Mouse (Mus musculus) neural tube, embryonic 12.5 days (tissue): ENCODE data around the gene Vps45. TPM values are rescaled to one million over a fixed set of nuclear protein-coding genes. Genes with fewer than 3 reads are reported as not detected.

Experiments used
- ATAC-seq: fragments of 200-750 bp; cut with Nextera tagmentation; 2 replicates; pipeline ENCODE4 v1.8.0; 2017; ENCODE audit warnings: low read depth, mild to moderate bottlenecking, moderate TSS enrichment, moderate library complexity; ENCODE audit not compliant: low FRiP score
- H3K27ac ChIP-seq: fragments of 300-500 bp; sonication (generic); 2 replicates; pipeline ENCODE4 v1.5.1; 2016
- H3K27me3 ChIP-seq: fragments of 300-500 bp; sonication (generic); replicated peaks from 2 replicates; pipeline ENCODE4 v1.6.1; 2016; ENCODE audit warnings: mild to moderate bottlenecking
- H3K36me3 ChIP-seq: fragments of 300-500 bp; sonication (generic); 2 replicates; pipeline ENCODE4 v1.6.1; 2016; ENCODE audit warnings: mild to moderate bottlenecking
- H3K4me1 ChIP-seq: fragments of 300-500 bp; sonication (generic); 2 replicates; pipeline ENCODE4 v1.6.1; 2016
- H3K4me2 ChIP-seq: fragments of 300-500 bp; sonication (generic); replicated peaks from 2 replicates; pipeline ENCODE4 v1.6.1; 2016; ENCODE audit warnings: mild to moderate bottlenecking
- H3K4me3 ChIP-seq: fragments of 300-500 bp; sonication (generic); 2 replicates; pipeline ENCODE4 v1.5.1; 2016
- H3K9ac ChIP-seq: fragments of 300-500 bp; sonication (generic); 2 replicates; pipeline ENCODE4 v1.6.1; 2016; ENCODE audit warnings: mild to moderate bottlenecking
- H3K9me3 ChIP-seq: fragments of 300-500 bp; sonication (generic); 2 replicates; pipeline ENCODE4 v1.6.1; 2016; ENCODE audit warnings: mild to moderate bottlenecking
- WGBS: fragments of 180-500 bp; shearing (Covaris S2); methylation state at CpG from one replicate; pipeline ENCODE4 v1.1.7; 2016; 5-methylcytosine and 5-hydroxymethylcytosine counted together
- polyA plus RNA-seq: library from polyadenylated mRNA; unstranded; fragments of >200 nt; fragmentation: Nextera tagmentation; extraction: Ambion mirVana; gene quantifications from 2 replicates; pipeline ENCODE4 v1.2.1, GENCODE M21; 2016

Gene Vps45
- polyA plus RNA-seq, 1 experiment from 2014 or later, result 48.3 TPM

DNA sequence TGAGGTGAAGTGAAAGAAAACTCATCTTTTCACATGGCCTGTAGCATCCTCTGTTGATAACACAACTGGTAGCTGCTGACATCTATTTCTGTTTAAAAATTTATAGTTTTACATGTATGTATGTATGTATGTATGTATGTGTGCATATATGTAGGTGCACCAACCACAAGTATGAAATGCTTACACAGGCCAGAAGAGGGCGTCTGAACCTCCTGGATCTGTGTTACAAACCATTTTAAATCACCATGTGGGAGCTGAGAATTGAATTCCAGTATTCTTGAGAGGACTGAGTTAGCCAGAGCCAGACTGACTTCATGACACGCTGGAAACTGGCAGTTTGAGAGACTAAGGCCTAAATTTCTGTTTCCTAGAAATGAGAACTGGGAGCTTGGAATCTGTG, 32.9 kb upstream of the Vps45 start:
- H3K4me1 ChIP-seq, result no peaks in the 10 kb centered on the region; the same call in 1 of the 2 replicates
- WGBS, result 69% methylated on average over 2 of the region's 2 CpGs
- no peak overlapping the region for H3K9ac ChIP-seq
- no peaks in the 10 kb centered on the region for H3K27me3 ChIP-seq
- H3K4me3 ChIP-seq, result no peak overlapping the region
- no peak overlapping the region for H3K27ac ChIP-seq
- H3K36me3 ChIP-seq, result no peaks in the 10 kb centered on the region
- H3K4me2 ChIP-seq, result no peak overlapping the region
- H3K9me3 ChIP-seq, result no peaks in the 10 kb centered on the region
- ATAC-seq, result no peak

DNA sequence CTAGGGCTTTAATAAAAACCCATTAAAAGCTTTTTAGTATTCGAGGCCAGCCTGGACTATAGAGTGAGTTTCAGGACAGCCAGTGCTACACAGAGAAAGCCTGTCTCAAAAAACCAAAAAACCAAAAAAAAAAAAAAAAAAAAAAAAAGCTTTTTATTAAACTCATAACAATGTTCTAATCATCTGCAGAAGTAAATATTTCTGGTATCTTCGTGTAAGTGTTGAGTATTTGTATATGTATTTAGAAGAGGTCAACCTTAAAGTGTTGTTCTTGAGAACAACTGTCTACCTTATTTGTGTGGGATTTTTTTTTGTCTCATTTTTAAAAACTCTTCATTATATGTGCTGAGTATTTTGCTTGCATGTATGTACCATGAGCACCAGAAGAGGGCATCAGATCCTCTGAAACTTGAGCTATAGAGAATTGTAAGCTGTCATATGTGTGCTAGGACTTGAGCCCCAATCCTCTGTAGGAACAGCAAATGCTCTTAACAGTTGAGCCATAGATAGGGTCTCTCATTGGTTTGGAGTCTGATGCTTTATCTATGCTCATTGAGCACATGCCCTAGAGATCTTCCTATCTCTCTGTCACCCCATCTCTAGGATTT, 31.7 kb upstream of the Vps45 start:
- no peak overlapping the region for H3K27ac ChIP-seq
- no peaks in the 10 kb centered on the region for H3K9me3 ChIP-seq
- no peaks in the 10 kb centered on the region for H3K27me3 ChIP-seq
- H3K4me1 ChIP-seq, result no peaks in the 10 kb centered on the region; the same call in 1 of the 2 replicates
- H3K9ac ChIP-seq, result no peak overlapping the region
- H3K4me3 ChIP-seq, result no peak overlapping the region
- no peak for ATAC-seq
- no peak overlapping the region for H3K4me2 ChIP-seq
- H3K36me3 ChIP-seq, result no peaks in the 10 kb centered on the region
- WGBS, result 65% methylated on average over 2 of the region's 2 CpGs

DNA sequence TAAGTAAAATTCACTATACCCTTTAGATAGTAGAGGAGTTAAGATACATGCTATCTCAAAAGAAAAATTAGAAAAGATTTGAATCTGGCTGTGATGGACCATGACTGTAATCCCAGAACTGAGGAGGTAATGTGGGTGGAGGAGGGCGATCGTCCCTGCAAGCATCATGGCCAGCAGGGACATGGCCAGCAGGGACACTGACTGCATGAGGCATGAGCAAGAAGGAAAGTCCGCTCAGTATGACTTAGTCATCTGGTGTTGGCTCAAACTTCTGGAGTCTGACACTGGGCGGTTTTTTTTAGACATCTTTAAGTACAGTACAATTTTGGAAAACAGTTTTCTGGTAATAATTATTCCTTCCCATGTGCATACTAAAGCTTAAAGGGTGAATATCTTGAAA, 29.5 kb upstream of the Vps45 start:
- H3K9me3 ChIP-seq, result no peaks in the 10 kb centered on the region
- 83% methylated on average over 4 of the region's 4 CpGs for WGBS
- no peaks in the 10 kb centered on the region for H3K36me3 ChIP-seq
- no peak for ATAC-seq
- H3K4me2 ChIP-seq, result no peak overlapping the region
- no peaks in the 10 kb centered on the region for H3K4me1 ChIP-seq
- no peak overlapping the region for H3K27ac ChIP-seq
- H3K9ac ChIP-seq, result no peak overlapping the region
- no peak overlapping the region for H3K4me3 ChIP-seq
- H3K27me3 ChIP-seq, result no peaks in the 10 kb centered on the region

DNA sequence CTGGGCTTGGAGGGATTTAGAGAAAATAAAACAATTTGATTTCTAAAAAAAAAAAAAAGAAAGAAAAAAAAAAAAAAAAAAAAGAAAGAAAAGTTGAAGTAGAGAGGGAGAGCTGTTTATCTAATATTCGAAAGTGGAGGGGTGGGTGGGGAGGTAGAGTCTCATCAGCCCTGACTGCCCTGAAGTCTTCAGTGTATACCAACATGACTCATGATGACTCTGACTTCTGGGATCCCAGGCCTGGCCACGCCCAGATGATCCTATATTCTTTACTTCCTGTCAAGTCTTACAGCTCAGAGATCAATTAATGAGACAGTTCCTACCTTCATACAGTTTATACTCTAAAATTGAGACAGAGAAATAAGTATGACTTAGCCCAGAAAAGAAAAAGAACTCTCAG, 29.0 kb upstream of the Vps45 start:
- Histone ChIP-seq H3K27me3 (no peaks in the 10 kb centered on the region), H3K27ac (no peak overlapping the region), H3K9me3 (no peaks in the 10 kb centered on the region), H3K36me3 (no peaks in the 10 kb centered on the region), H3K4me1 (no peaks in the 10 kb centered on the region), H3K4me3 (no peak overlapping the region), H3K4me2 (no peak overlapping the region), H3K9ac (no peak overlapping the region)
- no peak for ATAC-seq
- WGBS, result 72% methylated on average over 2 of the region's 2 CpGs

DNA sequence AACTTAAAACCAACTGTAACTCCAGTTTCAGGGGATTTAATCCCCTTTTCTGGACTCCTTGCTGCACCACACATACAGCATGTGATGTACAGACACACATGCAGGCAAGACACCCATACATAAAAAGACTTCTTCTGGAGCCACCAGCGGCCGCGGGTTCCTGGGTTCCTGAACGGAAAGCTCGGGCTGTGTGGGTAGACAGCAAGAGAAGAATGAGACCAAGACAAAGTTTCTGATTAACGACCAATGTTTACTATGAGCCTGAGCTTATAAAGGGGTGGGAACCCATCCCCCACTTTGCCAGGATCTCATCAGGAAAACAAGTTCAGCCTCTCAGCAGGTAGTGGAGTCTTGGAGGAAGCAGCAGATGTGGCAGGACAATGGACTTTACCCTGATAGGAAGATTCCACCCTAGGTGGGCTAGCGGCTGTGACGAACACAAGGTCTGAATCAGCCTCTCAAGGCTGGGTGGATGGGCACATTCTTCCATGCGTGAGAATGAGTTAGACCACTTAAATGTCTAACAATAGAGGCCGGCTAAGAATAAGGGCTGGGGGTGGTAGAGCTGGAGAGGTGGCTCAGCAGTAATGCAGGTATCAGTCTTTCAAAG, 26.0 kb upstream of the Vps45 start:
- no peak for ATAC-seq
- Histone ChIP-seq H3K9ac (no peak overlapping the region), H3K4me1 (no peaks in the 10 kb centered on the region), H3K4me2 (no peak overlapping the region), H3K9me3 (no peaks in the 10 kb centered on the region), H3K36me3 (no peaks in the 10 kb centered on the region), H3K4me3 (no peak overlapping the region), H3K27ac (no peak overlapping the region), H3K27me3 (no peaks in the 10 kb centered on the region)
- 81% methylated on average over 10 of the region's 10 CpGs for whole genome bisulfite sequencing

DNA sequence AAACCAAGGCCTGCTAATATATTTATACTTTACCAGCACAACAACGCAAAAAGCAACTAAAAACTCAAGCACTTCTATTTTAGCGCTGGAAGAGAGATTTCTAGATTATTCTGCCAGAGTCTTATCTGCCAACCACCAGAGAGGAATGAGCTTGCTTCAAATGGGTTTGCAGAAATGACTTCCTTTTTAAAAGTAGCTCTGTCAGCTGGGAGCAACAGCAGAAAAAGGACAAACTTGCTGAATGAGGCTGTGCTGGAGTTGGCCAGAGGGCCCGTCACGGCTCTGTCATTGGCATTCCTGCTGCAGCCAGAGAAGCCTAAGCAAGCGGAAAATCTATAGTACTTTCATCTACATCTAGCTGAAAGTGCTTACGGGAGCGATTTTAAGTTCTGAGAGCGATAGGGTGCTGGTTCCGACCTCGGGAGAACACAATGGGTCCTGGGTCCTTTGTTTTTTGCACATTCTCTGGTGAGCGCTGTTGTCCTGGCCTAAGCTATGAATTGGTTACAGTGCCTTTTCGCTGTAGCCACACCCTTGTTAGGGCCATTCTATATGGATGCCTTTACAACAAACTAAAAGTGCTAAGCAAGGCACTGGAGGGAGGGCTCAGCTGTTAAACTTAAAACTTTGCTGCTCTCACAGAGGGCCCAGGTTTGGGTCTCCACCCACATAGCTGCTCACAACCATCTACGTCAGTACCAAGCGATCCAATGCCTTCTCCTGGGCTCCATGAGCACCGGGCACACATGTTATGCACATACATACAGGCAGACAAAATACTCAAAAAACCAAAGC, 24.6 kb upstream of the Vps45 start:
- H3K27me3 ChIP-seq, result no peaks in the 10 kb centered on the region
- no peak overlapping the region for H3K4me3 ChIP-seq
- no peak overlapping the region for H3K4me2 ChIP-seq
- no peaks in the 10 kb centered on the region for H3K9me3 ChIP-seq
- no peaks in the 10 kb centered on the region for H3K36me3 ChIP-seq
- no peak overlapping the region for H3K27ac ChIP-seq
- H3K9ac ChIP-seq, result no peak overlapping the region
- H3K4me1 ChIP-seq, result no peaks in the 10 kb centered on the region
- ATAC-seq, result no peak
- WGBS, result 71% methylated on average over 15 of the region's 15 CpGs

DNA sequence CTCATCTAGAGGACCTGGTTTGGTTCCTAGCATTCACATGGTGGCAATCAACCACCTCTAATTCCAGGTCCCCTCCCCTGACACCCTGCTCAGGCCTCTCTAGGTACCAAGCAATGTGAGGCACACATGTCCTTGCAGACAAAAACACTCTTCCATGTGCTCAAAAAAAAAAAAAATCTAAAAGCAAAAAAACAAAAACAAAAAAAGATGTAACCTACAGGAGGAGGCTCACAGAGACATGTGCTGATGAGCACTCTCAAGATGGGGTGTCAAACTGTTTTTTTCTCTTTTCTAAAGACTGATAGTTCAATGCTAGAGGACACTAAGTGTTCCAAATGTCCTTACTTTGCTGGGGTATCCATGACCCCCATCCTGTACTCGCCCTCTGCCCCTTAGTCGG, 23.8 kb upstream of the Vps45 start:
- Histone ChIP-seq H3K27ac (no peak overlapping the region), H3K4me2 (no peak overlapping the region), H3K9me3 (no peaks in the 10 kb centered on the region), H3K4me1 (no peaks in the 10 kb centered on the region), H3K36me3 (no peaks in the 10 kb centered on the region), H3K27me3 (no peaks in the 10 kb centered on the region), H3K9ac (no peak overlapping the region), H3K4me3 (no peak overlapping the region)
- ATAC-seq, result no peak
- WGBS, result 88% methylated on average over 2 of the region's 2 CpGs

DNA sequence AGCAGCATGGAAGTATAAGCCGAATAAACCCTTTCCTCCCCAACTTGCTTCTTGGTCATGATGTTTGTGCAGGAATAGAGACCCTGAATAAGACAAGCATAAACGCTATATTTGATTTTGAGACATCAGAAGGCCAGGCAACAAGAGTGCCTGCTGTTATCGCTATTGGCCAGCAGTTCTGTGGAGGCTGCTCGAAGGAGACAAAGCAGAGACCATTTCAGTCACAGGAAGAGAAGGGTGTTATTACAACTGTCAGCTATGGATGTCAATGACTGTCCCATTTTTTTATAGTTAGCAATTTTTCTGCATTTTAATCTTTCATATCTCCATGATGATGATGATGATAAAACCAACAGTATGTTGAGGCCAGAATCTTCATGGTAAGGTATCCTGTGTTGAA, 23.4 kb upstream of the Vps45 start:
- no peaks in the 10 kb centered on the region for H3K36me3 ChIP-seq
- H3K4me2 ChIP-seq, result no peak overlapping the region
- H3K4me1 ChIP-seq, result no peaks in the 10 kb centered on the region
- H3K4me3 ChIP-seq, result no peak overlapping the region
- ATAC-seq, result no peak
- no peaks in the 10 kb centered on the region for H3K27me3 ChIP-seq
- H3K27ac ChIP-seq, result no peak overlapping the region
- 94% methylated on average over 4 of the region's 4 CpGs for WGBS
- H3K9ac ChIP-seq, result no peak overlapping the region
- no peaks in the 10 kb centered on the region for H3K9me3 ChIP-seq

DNA sequence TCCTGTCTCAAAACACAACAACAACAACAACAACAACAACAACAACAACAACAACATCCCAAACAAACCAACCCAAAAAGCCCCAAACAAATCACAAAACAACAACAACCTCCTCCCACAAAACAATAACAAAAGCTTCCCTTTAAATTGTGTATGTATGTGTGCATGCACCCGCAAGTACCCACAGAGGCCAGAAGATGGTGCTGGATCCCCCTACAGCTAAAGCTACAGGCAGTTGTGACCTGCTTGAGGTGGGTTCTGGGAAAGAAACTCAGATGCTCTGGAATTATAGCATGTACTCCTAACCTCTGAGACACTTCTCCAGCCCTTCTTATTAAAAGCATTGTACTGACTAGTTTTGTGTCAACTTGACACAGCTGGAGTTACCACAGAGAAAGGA, 22.7 kb upstream of the Vps45 start:
- no peak overlapping the region for H3K9ac ChIP-seq
- no peaks in the 10 kb centered on the region for H3K36me3 ChIP-seq
- no peaks in the 10 kb centered on the region for H3K9me3 ChIP-seq
- no peak for ATAC-seq
- WGBS, result 74% methylated on average over 1 of the region's 1 CpGs
- H3K4me2 ChIP-seq, result no peak overlapping the region
- no peaks in the 10 kb centered on the region for H3K27me3 ChIP-seq
- no peak overlapping the region for H3K27ac ChIP-seq
- no peak overlapping the region for H3K4me3 ChIP-seq
- no peaks in the 10 kb centered on the region for H3K4me1 ChIP-seq

DNA sequence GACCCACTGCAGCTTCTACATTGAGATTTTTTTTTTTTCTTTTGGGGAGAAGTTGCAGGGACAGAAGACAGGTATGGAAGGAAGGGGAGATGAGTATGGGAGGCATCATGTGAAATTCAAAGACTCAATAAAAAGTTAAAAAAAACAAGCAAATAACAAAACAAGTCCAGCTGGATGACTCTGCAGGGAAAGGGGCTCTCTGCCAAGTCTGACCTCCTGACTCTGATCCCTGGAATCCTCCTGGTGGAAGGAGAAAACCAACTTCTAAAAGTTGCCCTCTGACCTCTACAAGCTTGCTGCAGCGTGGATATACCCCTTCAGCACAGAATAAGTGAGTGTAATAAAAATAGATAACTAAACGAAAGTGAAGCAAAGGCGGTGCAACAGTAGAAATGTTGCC, 20.4 kb upstream of the Vps45 start:
- H3K27ac ChIP-seq, result no peak overlapping the region
- no peaks in the 10 kb centered on the region for H3K36me3 ChIP-seq
- no peaks in the 10 kb centered on the region for H3K9me3 ChIP-seq
- no peak overlapping the region for H3K9ac ChIP-seq
- no peak overlapping the region for H3K4me2 ChIP-seq
- 60% methylated on average over 3 of the region's 3 CpGs for WGBS
- no peak for ATAC-seq
- no peak overlapping the region for H3K4me3 ChIP-seq
- H3K27me3 ChIP-seq, result no peaks in the 10 kb centered on the region
- H3K4me1 ChIP-seq, result no peaks in the 10 kb centered on the region

DNA sequence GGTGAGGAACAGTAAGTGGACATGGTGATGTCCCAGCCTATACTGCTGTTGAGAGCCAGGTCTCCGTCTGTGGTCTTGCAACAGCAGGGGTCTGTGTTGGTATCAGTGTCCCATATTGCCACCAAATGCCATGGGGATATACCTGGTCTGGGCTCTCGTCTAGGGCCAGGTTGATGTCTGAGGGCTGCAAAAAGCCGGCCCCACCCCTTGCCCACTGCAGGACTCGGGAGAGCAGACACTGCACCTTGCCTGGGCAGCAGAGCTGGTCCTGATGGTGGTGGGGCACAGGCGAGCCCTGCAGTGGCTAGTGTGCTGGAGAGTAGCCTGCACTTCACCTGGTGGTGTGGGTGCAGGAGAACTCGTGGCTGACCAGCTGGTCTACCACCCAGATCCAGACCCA, 19.8 kb upstream of the Vps45 start:
- no peak overlapping the region for H3K27ac ChIP-seq
- H3K4me1 ChIP-seq, result no peaks in the 10 kb centered on the region
- 77% methylated on average over 6 of the region's 6 CpGs for WGBS
- H3K4me2 ChIP-seq, result no peak overlapping the region
- no peaks in the 10 kb centered on the region for H3K9me3 ChIP-seq
- no peak for ATAC-seq
- H3K4me3 ChIP-seq, result no peak overlapping the region
- no peak overlapping the region for H3K9ac ChIP-seq
- no peaks in the 10 kb centered on the region for H3K36me3 ChIP-seq
- no peaks in the 10 kb centered on the region for H3K27me3 ChIP-seq

DNA sequence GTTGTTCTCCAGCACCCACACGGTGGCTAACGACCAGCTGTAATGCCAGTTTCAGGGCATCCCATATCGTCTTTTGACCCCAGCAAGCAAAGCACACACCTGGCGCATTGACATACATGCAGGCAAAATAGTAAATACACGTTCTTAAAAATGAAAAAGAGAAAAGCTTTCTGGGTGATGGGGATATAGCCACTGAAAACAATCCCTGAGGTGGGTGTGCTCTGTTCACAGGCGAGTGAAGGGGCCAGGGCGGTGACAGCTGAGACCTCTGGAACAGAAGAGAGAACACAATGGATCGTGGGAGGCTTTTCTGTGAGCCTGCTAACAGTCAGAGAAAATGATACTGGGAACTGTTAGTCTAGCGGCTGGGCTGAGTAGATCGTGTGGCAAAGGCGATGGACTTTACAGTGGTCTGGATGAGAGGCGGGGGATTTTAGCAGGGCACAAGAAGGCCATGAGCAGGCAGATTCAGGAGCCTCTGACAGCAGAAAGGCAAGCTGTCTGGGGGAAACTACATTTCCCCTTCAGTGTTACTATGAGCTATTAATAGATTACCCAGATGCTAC, 14.7 kb upstream of the Vps45 start:
- WGBS, result 74% methylated on average over 12 of the region's 12 CpGs
- H3K9me3 ChIP-seq, result no peaks in the 10 kb centered on the region
- H3K27me3 ChIP-seq, result no peaks in the 10 kb centered on the region
- no peak overlapping the region for H3K4me3 ChIP-seq
- H3K4me1 ChIP-seq, result no peaks in the 10 kb centered on the region
- H3K27ac ChIP-seq, result no peak overlapping the region
- ATAC-seq, result no peak
- no peak overlapping the region for H3K9ac ChIP-seq
- no peak overlapping the region for H3K4me2 ChIP-seq
- H3K36me3 ChIP-seq, result no peaks in the 10 kb centered on the region
